Mouse (Mus musculus) erythroblast, embryonic 14.5 days (primary cell): ENCODE data around the gene Stim2. TPM values are rescaled to one million over a fixed set of nuclear protein-coding genes. Genes with fewer than 3 reads are reported as not detected.

Experiments
- H3K27me3 ChIP-seq: 2 replicates; pipeline ENCODE4 v1.6.1; 2012; ENCODE audit warnings: inconsistent platforms; ENCODE audit not compliant: control insufficient read depth
- H3K36me3 ChIP-seq: 2 replicates; pipeline ENCODE4 v1.6.1; 2012; ENCODE audit warnings: mild to moderate bottlenecking, inconsistent platforms; ENCODE audit not compliant: control insufficient read depth
- H3K4me1 ChIP-seq: 2 replicates; pipeline ENCODE4 v1.6.1; 2012; ENCODE audit warnings: inconsistent platforms; ENCODE audit not compliant: control insufficient read depth
- H3K4me3 ChIP-seq: replicated peaks from 2 replicates; pipeline ENCODE3; 2012; ENCODE audit warnings: moderate library complexity, mild to moderate bottlenecking, inconsistent platforms
- H3K9me3 ChIP-seq: 2 replicates; pipeline ENCODE4 v1.6.1; 2012; ENCODE audit warnings: low read length, inconsistent platforms, mixed read lengths; ENCODE audit not compliant: control insufficient read depth
- GATA1 ChIP-seq: IDR thresholded peaks from 2 replicates; pipeline ENCODE4 v1.6.1; 2012; ENCODE audit warnings: low read length, inconsistent platforms, mixed read lengths
- TAL1 ChIP-seq: IDR thresholded peaks from 3 replicates; pipeline ENCODE4 v1.6.1; 2012; ENCODE audit warnings: low read length, inconsistent platforms, mixed read lengths
- polyA plus RNA-seq: library from polyadenylated mRNA; stranded (reverse); fragments of >175 nt; gene quantifications from 2 replicates; pipeline ENCODE4 v1.2.3, GENCODE M21; 2012

Stim2 gene
- polyA plus RNA-seq, 1 experiment, result 0.11 TPM

- Histone ChIP-seq H3K36me3 (peaks cover 2% of the 10 kb centered on the region; the same call in 1 of the 2 replicates), H3K27me3 (no peaks in the 10 kb centered on the region), H3K4me1 (peaks cover 2% of the 10 kb centered on the region), H3K4me3 (no peak overlapping the region), H3K9me3 (no peaks in the 10 kb centered on the region)
- TF ChIP-seq GATA1 (no peak), TAL1 (no peak)
Observed at GRCm38 (mm10) chr5:54052205-54052604, 53.9 kb downstream of the Stim2 start.

GRCm38 (mm10) chr5:54053673-54054366 is 55.5 kb downstream of the Stim2 start:
- Histone ChIP-seq H3K9me3 (no peaks in the 10 kb centered on the region), H3K4me1 (peaks cover 2% of the 10 kb centered on the region), H3K27me3 (no peaks in the 10 kb centered on the region), H3K36me3 (peaks cover 2% of the 10 kb centered on the region; the same call in 1 of the 2 replicates), H3K4me3 (no peak overlapping the region)
- TF ChIP-seq TAL1, result no peak
- TF ChIP-seq GATA1, result no peak

- Histone ChIP-seq H3K4me3 (no peak overlapping the region), H3K4me1 (peaks cover 9% of the 10 kb centered on the region), H3K36me3 (peaks cover 2% of the 10 kb centered on the region; the same call in 1 of the 2 replicates), H3K27me3 (no peaks in the 10 kb centered on the region), H3K9me3 (no peaks in the 10 kb centered on the region)
- TF ChIP-seq TAL1 (no peak), GATA1 (no peak)
Observed at GRCm38 (mm10) chr5:54056266-54056665, 58.0 kb downstream of the Stim2 start.

GRCm38 (mm10) chr5:54059998-54060397 is 61.7 kb downstream of the Stim2 start:
- Histone ChIP-seq H3K36me3 (peaks cover 2% of the 10 kb centered on the region; the same call in 1 of the 2 replicates), H3K9me3 (no peaks in the 10 kb centered on the region), H3K4me1 (peaks cover 9% of the 10 kb centered on the region), H3K4me3 (no peak overlapping the region), H3K27me3 (no peaks in the 10 kb centered on the region)
- TF ChIP-seq TAL1 (no peak), GATA1 (no peak)

GRCm38 (mm10) chr5:54062079-54062478 is 63.8 kb downstream of the Stim2 start:
- TF ChIP-seq TAL1 (no peak), GATA1 (no peak)
- Histone ChIP-seq H3K36me3 (no peaks in the 10 kb centered on the region), H3K4me3 (no peak overlapping the region)

GRCm38 (mm10) chr5:54067591-54067990 is 69.3 kb downstream of the Stim2 start:
- Histone ChIP-seq H3K4me3 (no peak overlapping the region), H3K9me3 (no peaks in the 10 kb centered on the region), H3K36me3 (no peaks in the 10 kb centered on the region), H3K27me3 (no peaks in the 10 kb centered on the region), H3K4me1 (peaks cover 7% of the 10 kb centered on the region)
- TF ChIP-seq TAL1 (no peak), GATA1 (no peak)

More at GRCm38 (mm10) chr5:54062079-54062478, 63.8 kb downstream of the Stim2 start:
- Histone ChIP-seq H3K4me1 (peaks cover 7% of the 10 kb centered on the region), H3K9me3 (no peaks in the 10 kb centered on the region), H3K27me3 (no peaks in the 10 kb centered on the region)

GRCm38 (mm10) chr5:54070549-54070948 is 72.2 kb downstream of the Stim2 start:
- TF ChIP-seq TAL1 (no peak), GATA1 (no peak)
- Histone ChIP-seq H3K4me3 (no peak overlapping the region), H3K9me3 (no peaks in the 10 kb centered on the region), H3K36me3 (no peaks in the 10 kb centered on the region), H3K4me1 (peaks cover 15% of the 10 kb centered on the region), H3K27me3 (no peaks in the 10 kb centered on the region)

- H3K4me3 ChIP-seq, result no peak overlapping the region
Observed at GRCm38 (mm10) chr5:54071288-54071687, 73.0 kb downstream of the Stim2 start.

GRCm38 (mm10) chr5:54071705-54072104 is 73.4 kb downstream of the Stim2 start:
- no peak overlapping the region for H3K4me3 ChIP-seq
- no peak for TF ChIP-seq TAL1
- no peak for TF ChIP-seq GATA1
- no peaks in the 10 kb centered on the region for H3K9me3 ChIP-seq
- H3K4me1 ChIP-seq, result peaks cover 15% of the 10 kb centered on the region
- H3K36me3 ChIP-seq, result no peaks in the 10 kb centered on the region
- no peaks in the 10 kb centered on the region for H3K27me3 ChIP-seq

More at GRCm38 (mm10) chr5:54071288-54071687, 73.0 kb downstream of the Stim2 start:
- TF ChIP-seq TAL1 (no peak), GATA1 (no peak)
- Histone ChIP-seq H3K4me1 (peaks cover 15% of the 10 kb centered on the region), H3K36me3 (no peaks in the 10 kb centered on the region), H3K27me3 (no peaks in the 10 kb centered on the region), H3K9me3 (no peaks in the 10 kb centered on the region)
